Mouse (Mus musculus): ENCODE results near the gene Tas1r2. TPM values are rescaled to one million over a fixed set of nuclear protein-coding genes. Genes with fewer than 3 reads are reported as not detected.

The Tas1r2 gene
- total RNA-seq, 4 experiments from 2014 or later = not detected

- no peak for DNase-seq
These were observed 57.4 kb downstream of the Tas1r2 start for GRCm38 (mm10) chr4:139710467-139711334.

- no peak for DNase-seq
These were observed 62.0 kb downstream of the Tas1r2 start for GRCm38 (mm10) chr4:139715241-139715932.

- DNase-seq = peak; percentile 85
These were observed 63.3 kb downstream of the Tas1r2 start for GRCm38 (mm10) chr4:139716477-139717169.

GRCm38 (mm10) chr4:139718978-139719377 lies 65.6 kb downstream of the Tas1r2 start:
- DNase-seq = no peak

Small RNAs within 50 kb of the gene (microRNA-seq; reads per million reads assigned to microRNA genes)
- gene Mir7020 = 0 to 0.84 reads per million in 2 experiments

Other genes with a start within 250 kb of the Tas1r2 start
- 10 to 100 TPM; 10.7 to 13.3 (median 12.0) TPM for gene Iffo2, start 123.0 kb upstream of the Tas1r2 start, total RNA-seq (2022)
- gene Gm21969, start 50.4 kb upstream of the Tas1r2 start, total RNA-seq (2022) = under 1 TPM in 2 of 4 experiments, not detected in 2; 0.09 to 0.25 TPM
- gene Aldh4a1, start 30.7 kb upstream of the Tas1r2 start, total RNA-seq (2022) = 100 to 1,000 TPM in 2 of 4 experiments, 10 to 100 TPM in 2; 62.6 to 149 (median 97.9) TPM
- gene Pax7, start 180.0 kb downstream of the Tas1r2 start, total RNA-seq (2022) = not detected

Data from adrenal gland, adult 8-10 months (tissue).